Mouse (Mus musculus) stomach, postnatal 0 days (tissue): ENCODE results near the gene Cdc42bpg.

Experiments
- CTCF ChIP-seq: IDR thresholded peaks from 2 replicates; pipeline ENCODE4 v1.5.1; 2016; ENCODE audit warnings: antibody characterized with exemption, low read depth, mild to moderate bottlenecking, moderate library complexity
- EP300 ChIP-seq: optimal IDR thresholded peaks from 2 replicates; pipeline ENCODE3; 2016; ENCODE audit warnings: antibody characterized with exemption

DNA sequence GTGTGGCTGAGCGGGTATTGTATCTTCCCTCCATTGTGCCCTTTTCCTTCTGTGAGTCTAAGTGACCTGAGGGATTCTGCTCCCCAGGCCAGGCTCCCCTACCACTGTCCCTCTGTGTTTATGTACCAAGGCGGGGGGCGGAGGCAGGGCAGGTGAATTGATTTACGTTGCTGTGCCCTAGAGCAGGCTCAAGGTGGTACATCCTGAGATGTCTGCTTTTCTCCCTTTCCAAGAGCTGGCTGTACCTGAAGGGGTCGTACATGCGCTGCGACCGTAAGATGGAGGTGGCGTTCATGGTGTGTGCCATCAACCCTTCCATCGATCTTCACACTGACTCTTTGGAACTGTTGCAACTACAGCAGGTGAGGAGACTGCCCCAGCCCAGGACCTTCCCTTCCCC is 30.7 kb downstream of the Cdc42bpg start:
- no peak for TF ChIP-seq CTCF
- TF ChIP-seq EP300, result no peak
